In genomic region chr13:56476790-56477189, GRCm38 (mm10) we compare ENCODE assay signal across 14 mouse cellular contexts. TPM values are rescaled to one million over a fixed set of nuclear protein-coding genes. Genes with fewer than 3 reads are reported as not detected.
DNase-seq lines count a peak whose midpoint lies in the region; ATAC-seq and TF ChIP-seq lines count a peak whose summit lies in the region.
"Had no signal": no experiment of that assay in that cellular context is flagged by ENCODE, and none has a peak within 500 bp of the region (broad histone marks: within the 10 kb centered on the region; RNA-seq: fewer than 3 reads in every experiment).

No protein-coding gene starts in this region.

- no peaks in the 10 kb centered on the region for H3K36me3 ChIP-seq in limb, embryonic 10.5 days
- H3K36me3 ChIP-seq in midbrain, postnatal 0 days (ENCODE audit: insufficient read depth, low read length): no peaks in the 10 kb centered on the region
- H3K36me3 ChIP-seq: stomach, embryonic 15.5 days had no signal

- ATAC-seq in midbrain, postnatal 0 days (ENCODE audit: low FRiP score): no peak
- ATAC-seq: forebrain, embryonic 14.5 days had no signal

- 77% methylated on average over 5 of the region's 5 CpGs for WGBS in limb, embryonic 10.5 days
- 80% methylated on average over 5 of the region's 5 CpGs for WGBS in midbrain, postnatal 0 days

- H3K4me1 ChIP-seq in limb, embryonic 10.5 days: peaks cover 10% of the 10 kb centered on the region
- no peaks in the 10 kb centered on the region for H3K4me1 ChIP-seq in midbrain, postnatal 0 days (ENCODE audit: insufficient read depth, low read length)
- H3K4me1 ChIP-seq: stomach, embryonic 15.5 days had no signal

- H3K9ac ChIP-seq in midbrain, postnatal 0 days (replicated peaks; ENCODE audit: low read length, poor library complexity, severe bottlenecking): no peak overlapping the region
- H3K9ac ChIP-seq: stomach, embryonic 15.5 days had no signal

- TF ChIP-seq CTCF in midbrain, postnatal 0 days (IDR thresholded peaks at IDR 0.05): no peak

- H3K9me3 ChIP-seq in limb, embryonic 10.5 days (replicated peaks): no peaks in the 10 kb centered on the region
- H3K9me3 ChIP-seq in midbrain, postnatal 0 days (ENCODE audit: low read length): no peaks in the 10 kb centered on the region
- H3K9me3 ChIP-seq: megakaryocyte, embryonic 14.5 days; stomach, embryonic 15.5 days had no signal

- H3K27me3 ChIP-seq in limb, embryonic 10.5 days (ENCODE audit: low read depth, poor library complexity, severe bottlenecking): no peaks in the 10 kb centered on the region
- H3K27me3 ChIP-seq in midbrain, postnatal 0 days (ENCODE audit: insufficient read depth, low read length): no peaks in the 10 kb centered on the region
- H3K27me3 ChIP-seq: stomach, embryonic 15.5 days had no signal

- peak; percentile 17 for DNase-seq in ovary, adult 18-20 months (ENCODE audit: low spot score)
- no peak for DNase-seq in ovary, postnatal 14 days (ENCODE audit: low spot score)
- peak; percentile 85 for DNase-seq in Muller cell, postnatal 12 days (ENCODE audit: inconsistent ontology term)
- peak; percentile 30 for DNase-seq in limb, embryonic 10.5 days (ENCODE audit: low spot score)
- DNase-seq in thymus, postnatal 25 days: peak; percentile 72
- no peak for DNase-seq in urinary bladder, postnatal 10 days (ENCODE audit: low spot score)
- no peak for DNase-seq in midbrain, postnatal 0 days (ENCODE audit: low spot score)
- DNase-seq in layer of hippocampus, postnatal 14 days (ENCODE audit: low spot score in 2 of 2): no peak

- no peak overlapping the region for H3K27ac ChIP-seq in limb, embryonic 10.5 days
- H3K27ac ChIP-seq in midbrain, postnatal 0 days (ENCODE audit: low read depth, low read length): no peak overlapping the region
- H3K27ac ChIP-seq: stomach, embryonic 15.5 days had no signal

- no peak overlapping the region for H3K4me3 ChIP-seq in limb, embryonic 10.5 days
- H3K4me3 ChIP-seq in midbrain, postnatal 0 days (ENCODE audit: low read depth, low read length): no peak overlapping the region
- H3K4me3 ChIP-seq: stomach, embryonic 15.5 days had no signal

- no peak overlapping the region for H3K4me2 ChIP-seq in midbrain, postnatal 0 days (ENCODE audit: low read depth, low read length, poor library complexity, severe bottlenecking)
- H3K4me2 ChIP-seq: liver, embryonic 11.5 days; stomach, embryonic 15.5 days had no signal

RNA-seq across cellular contexts. Expression of gene Il9, which starts 5.3 kb away (rescaled TPM):
- polyA plus RNA-seq in limb, embryonic 10.5 days (2016; fragmentation: Nextera tagmentation; extraction: Ambion mirVana): not detected in 2 replicates
- total RNA-seq in midbrain, postnatal 0 days (2014; rRNA removed): not detected in 2 replicates
- polyA plus RNA-seq in midbrain, postnatal 0 days (2015; fragmentation: Nextera tagmentation; extraction: Ambion mirVana): not detected in 2 replicates
- not detected for total RNA-seq in layer of hippocampus, postnatal 14 days (2021)
- total RNA-seq: layer of hippocampus, postnatal 36 days had no signal
- polyA plus RNA-seq: forebrain, embryonic 14.5 days; heart, embryonic 14.5 days; liver, embryonic 11.5 days; stomach, embryonic 15.5 days had no signal

RNA-seq across cellular contexts. Expression of gene Slc25a48, which starts 38.6 kb away (rescaled TPM):
- not detected in 2 replicates for polyA plus RNA-seq in limb, embryonic 10.5 days (2016; fragmentation: Nextera tagmentation; extraction: Ambion mirVana)
- 0.05 and 0.28 TPM in 2 replicates for total RNA-seq in midbrain, postnatal 0 days (2014; rRNA removed)
- polyA plus RNA-seq in midbrain, postnatal 0 days (2015; fragmentation: Nextera tagmentation; extraction: Ambion mirVana): 0.04 TPM in 1 of 2 replicates, not detected in the other
- under 1 TPM in 1 of 2 experiments, not detected in 1; 0.12 TPM for total RNA-seq in layer of hippocampus, postnatal 14 days (2021)
- polyA plus RNA-seq: heart, embryonic 14.5 days had no signal

RNA-seq across cellular contexts. Expression of gene Fbxl21, which starts 45.5 kb away (rescaled TPM):
- polyA plus RNA-seq in limb, embryonic 10.5 days (2016; fragmentation: Nextera tagmentation; extraction: Ambion mirVana): 1.1 and 1.4 TPM in 2 replicates
- total RNA-seq in midbrain, postnatal 0 days (2014; rRNA removed): 5.5 and 7.2 TPM in 2 replicates
- 3.4 and 4.3 TPM in 2 replicates for polyA plus RNA-seq in midbrain, postnatal 0 days (2015; fragmentation: Nextera tagmentation; extraction: Ambion mirVana)
- total RNA-seq in layer of hippocampus, postnatal 14 days (2021): 1 to 10 TPM; 4.3 to 5.7 TPM

RNA-seq across cellular contexts. Expression of gene Gm3045, which starts 50.4 kb away (rescaled TPM):
- not detected in 2 replicates for polyA plus RNA-seq in limb, embryonic 10.5 days (2016; fragmentation: Nextera tagmentation; extraction: Ambion mirVana)
- total RNA-seq in midbrain, postnatal 0 days (2014; rRNA removed): not detected in 2 replicates
- polyA plus RNA-seq in midbrain, postnatal 0 days (2015; fragmentation: Nextera tagmentation; extraction: Ambion mirVana): not detected in 2 replicates
- total RNA-seq in layer of hippocampus, postnatal 14 days (2021): not detected
- total RNA-seq: layer of hippocampus, postnatal 36 days had no signal
- polyA plus RNA-seq: forebrain, embryonic 14.5 days; heart, embryonic 14.5 days; liver, embryonic 11.5 days; stomach, embryonic 15.5 days had no signal

Comparison
In these comparisons a context has a peak if more than half of its experiments do, and no peak if none do; other contexts are left out.
1. DNase-seq: peak in ovary, adult 18-20 months (single experiment), Muller cell, postnatal 12 days (single experiment), limb, embryonic 10.5 days (single experiment) and thymus, postnatal 25 days (single experiment); none in ovary, postnatal 14 days (single experiment), urinary bladder, postnatal 10 days (single experiment), midbrain, postnatal 0 days (single experiment) and layer of hippocampus, postnatal 14 days (0 of 2).